Mouse (Mus musculus): ENCODE data around the gene Lypd9. TPM values are rescaled to one million over a fixed set of nuclear protein-coding genes. Genes with fewer than 3 reads are reported as not detected.
"Not testable (repeated sequence)": the region's sequence is repeated elsewhere in the genome, so short reads cannot be mapped to it uniquely, and the experiment has no call there.

Gene Lypd9
- not detected for polyA plus RNA-seq (2017; shearing (Covaris generic))

- ATAC-seq = no peak
These were observed at the start of gene Lypd9 for GRCm38 (mm10) chr11:58452759-58453158. Gene Lypd9 (minus strand): TSS chr11:58452923.

- not testable (repeated sequence) for ATAC-seq
These were observed 49.7 kb upstream of the Lypd9 start, which contains the start of gene Olfr331 for GRCm38 (mm10) chr11:58502472-58502871. Gene Olfr331 (minus strand): TSS chr11:58502572.

GRCm38 (mm10) chr11:58499290-58499689, 46.6 kb upstream of the Lypd9 start:
- no peak for ATAC-seq

- no peak for ATAC-seq
These were observed 46.0 kb upstream of the Lypd9 start for GRCm38 (mm10) chr11:58498761-58499160.

- no peak for ATAC-seq
These were observed 39.7 kb upstream of the Lypd9 start, which contains the start of gene Olfr332 for GRCm38 (mm10) chr11:58492455-58492854. Gene Olfr332 (minus strand): TSS chr11:58492555.

DNA sequence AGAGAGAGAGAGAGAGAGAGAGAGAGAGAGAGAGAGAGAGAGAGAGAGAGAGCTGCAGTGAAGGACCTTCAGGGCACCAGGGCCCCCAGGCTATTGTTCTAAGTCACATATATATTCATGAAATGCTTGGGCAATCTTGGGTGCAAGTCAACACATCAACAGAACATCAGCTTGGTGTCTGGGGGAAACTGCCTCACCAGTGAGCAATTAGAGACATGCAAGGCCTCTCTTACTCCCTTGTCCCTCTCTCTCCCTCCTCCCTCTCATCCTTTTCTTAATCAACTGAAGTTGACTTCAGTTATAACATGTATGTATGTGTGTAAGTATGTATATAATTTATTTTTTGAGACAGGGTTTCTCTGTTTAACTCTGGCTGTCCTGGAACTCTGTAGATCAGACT, 9.4 kb upstream of the Lypd9 start, which contains the start of gene Olfr30:
Gene Olfr30 (minus strand): TSS at position 101 of the 400 bp plus-strand sequence.
- no peak for ATAC-seq

DNA sequence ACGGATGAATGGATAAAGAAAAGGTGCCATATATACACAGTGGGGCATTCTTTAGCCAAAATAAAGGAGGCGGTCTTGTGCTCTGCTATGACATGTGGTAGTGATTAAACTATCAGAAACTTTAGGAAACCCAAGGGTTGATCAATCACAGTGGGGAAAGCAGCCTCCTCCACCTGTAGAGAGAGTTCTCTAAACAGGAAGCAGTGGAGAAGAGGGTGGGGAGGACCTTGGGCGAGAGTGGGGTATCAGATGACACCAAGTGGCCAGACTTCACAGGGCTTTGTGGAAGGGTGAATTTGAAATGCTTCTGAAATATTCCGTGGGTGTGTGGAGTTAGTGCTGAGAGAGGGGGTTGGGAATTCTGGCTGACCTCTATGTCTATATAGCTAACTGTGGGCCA, 869 bp upstream of the Lypd9 start:
- no peak for ATAC-seq

DNA sequence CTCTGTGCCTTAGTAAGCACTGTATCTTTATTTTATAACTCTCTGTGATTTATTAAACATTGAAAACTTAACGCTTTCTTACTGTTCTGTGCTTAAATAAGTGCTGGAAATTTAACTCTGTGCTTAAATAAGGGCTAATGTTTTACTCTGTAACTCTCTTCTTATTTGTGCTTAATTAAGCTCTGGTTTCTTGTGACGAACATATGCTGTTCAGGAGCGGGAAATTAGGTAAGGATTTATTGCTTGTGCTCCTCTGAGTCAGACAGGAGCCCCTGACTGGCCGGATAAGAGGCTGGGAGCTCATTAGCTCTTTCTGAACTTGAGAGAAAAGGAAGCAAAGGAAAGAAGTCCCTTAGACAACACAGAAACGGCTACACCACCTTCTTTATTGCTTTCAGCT, 14.9 kb downstream of the Lypd9 start:
- ATAC-seq = no peak

GRCm38 (mm10) chr11:58432259-58432658, 20.5 kb downstream of the Lypd9 start, which contains the start of gene Gm12253:
Gene Gm12253 (plus strand): TSS chr11:58432559.
- ATAC-seq = no peak

DNA sequence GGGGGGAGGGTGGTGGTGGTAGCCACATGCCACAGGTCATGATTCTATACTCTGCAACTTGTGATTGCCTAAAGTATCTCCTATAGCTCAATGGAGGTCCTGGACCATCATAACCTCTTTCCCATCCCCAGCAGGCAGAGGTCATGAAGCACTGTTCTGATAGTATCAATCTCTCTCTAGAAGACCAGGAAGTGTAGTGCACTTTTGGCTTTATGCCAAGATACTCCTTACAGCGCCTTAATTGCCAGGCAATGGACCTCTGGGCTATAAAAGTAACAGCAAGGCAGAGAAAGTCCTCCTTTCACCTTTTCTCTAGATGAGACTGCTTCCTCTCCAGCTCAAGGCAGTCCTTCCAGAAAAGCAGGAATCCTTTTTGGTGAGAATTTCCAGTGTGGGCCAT, 31.9 kb downstream of the Lypd9 start, which contains the start of gene 1810065E05Rik:
Gene 1810065E05Rik (plus strand): TSS at position 297 of the 400 bp plus-strand sequence.
- no peak for ATAC-seq

DNA sequence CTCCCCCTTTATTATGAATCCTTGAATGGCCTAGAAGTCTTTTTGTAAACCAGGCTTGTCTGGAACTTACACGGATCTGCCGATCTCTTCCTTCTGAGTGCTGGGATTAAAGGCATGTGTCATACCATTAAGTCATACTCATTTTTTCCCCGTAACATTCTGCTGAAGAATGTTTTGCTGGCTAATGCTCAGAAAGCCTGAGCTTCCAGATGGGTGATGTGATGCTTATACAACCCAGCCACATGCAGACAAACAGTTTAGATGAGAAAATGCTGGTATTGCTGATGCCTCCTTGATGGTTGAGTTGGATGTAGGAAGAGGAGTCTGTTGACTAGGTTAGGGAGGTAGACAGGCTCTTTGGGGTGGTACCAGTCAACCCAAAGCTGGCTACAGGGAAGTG, 34.4 kb downstream of the Lypd9 start:
- no peak for ATAC-seq

DNA sequence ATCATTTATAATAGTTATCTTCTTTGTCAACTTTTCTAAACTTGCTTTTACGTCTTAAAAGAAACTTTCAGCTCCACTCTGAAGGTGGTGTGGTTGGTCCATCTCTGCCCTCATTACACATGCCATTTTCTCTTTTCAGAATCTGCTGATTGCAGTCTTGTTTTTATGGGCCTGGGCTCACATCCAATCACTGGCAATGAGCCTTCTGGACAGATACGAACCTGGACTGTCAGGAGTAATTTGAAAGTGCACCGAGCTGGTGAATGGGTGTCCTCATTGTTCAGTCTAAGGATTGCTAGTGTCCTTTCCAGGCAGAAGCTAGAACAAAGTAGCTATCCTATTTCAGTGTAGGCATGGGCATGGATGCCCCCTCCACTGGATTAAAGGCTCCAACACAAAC, 44.7 kb downstream of the Lypd9 start:
- ATAC-seq = no peak

DNA sequence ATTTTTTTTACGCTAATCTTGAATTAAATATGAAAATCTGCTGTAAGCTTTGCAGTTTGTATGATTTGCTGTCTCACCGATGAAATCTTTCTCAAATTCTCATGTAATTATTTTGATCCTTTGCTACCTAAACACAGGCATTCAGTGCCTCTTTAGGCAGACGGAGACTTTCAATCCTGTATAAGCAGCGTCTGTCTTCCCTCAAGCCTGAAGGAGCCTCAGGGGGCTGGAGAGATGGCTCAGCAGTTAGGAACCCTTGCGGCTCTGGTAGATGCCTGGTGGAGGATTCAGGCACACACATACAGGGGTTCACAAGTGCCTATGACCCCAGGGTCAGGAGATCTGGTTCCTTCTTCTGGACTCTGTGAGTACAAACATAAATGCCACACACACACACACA, 52.1 kb downstream of the Lypd9 start:
- no peak for ATAC-seq

DNA sequence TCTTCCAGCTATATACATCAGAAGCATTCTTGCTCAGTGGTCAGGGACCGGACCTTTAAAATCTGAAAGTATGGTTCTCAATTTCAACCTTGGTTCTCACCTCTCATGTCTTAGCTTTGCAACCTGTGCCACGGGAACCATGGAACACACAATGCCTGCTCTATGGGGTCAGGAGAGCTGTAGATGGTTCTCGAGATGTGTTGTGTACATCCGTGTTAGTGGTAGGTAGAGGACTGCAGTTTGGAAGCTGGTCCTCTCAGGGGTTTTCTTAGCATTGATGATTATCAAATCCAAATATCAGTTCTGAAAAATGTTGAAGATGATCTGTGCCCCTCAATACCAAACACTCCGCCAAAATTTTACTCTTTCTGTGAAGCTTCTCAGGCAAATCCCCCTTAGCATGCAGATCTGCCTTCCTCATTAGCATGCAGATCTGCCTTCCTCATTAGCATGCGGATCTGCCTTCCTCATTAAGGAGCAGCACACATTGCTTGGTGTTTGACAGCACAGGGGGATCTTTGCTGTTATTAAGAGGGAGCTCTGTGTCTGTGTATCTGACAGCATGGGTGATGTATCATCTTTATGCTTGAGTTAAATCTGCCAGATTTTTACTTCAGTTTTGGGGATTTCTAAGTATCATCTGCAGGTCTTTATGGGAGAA, 52.6 kb downstream of the Lypd9 start:
- ATAC-seq = no peak

Other genes starting within 250 kb of the Lypd9 start
- gene 4930438A08Rik, start 178.1 kb downstream of the Lypd9 start, polyA plus RNA-seq (2017; shearing (Covaris generic)) = not detected
- gene Zfp692, start 145.9 kb downstream of the Lypd9 start, polyA plus RNA-seq (2017; shearing (Covaris generic)) = 10 to 100 TPM in 1 of 3 experiments, 1 to 10 TPM in 2; 7.6 to 10.2 (median 7.8) TPM
- gene Zfp672, start 122.6 kb downstream of the Lypd9 start, polyA plus RNA-seq (2017; shearing (Covaris generic)) = 10 to 100 TPM; 40.5 to 41.4 (median 41.1) TPM
- gene Sh3bp5l, start 122.2 kb downstream of the Lypd9 start, polyA plus RNA-seq (2017; shearing (Covaris generic)) = 1 to 10 TPM; 5.1 to 7.9 (median 6.8) TPM
- not detected for gene Lypd8, start 73.9 kb downstream of the Lypd9 start, polyA plus RNA-seq (2017; shearing (Covaris generic))
- gene 1810065E05Rik, start 31.8 kb downstream of the Lypd9 start, polyA plus RNA-seq (2017; shearing (Covaris generic)) = not detected
- not detected for gene Gm12253, start 20.4 kb downstream of the Lypd9 start, polyA plus RNA-seq (2017; shearing (Covaris generic))
- gene Olfr30, start 9.3 kb upstream of the Lypd9 start, polyA plus RNA-seq (2017; shearing (Covaris generic)) = not detected
- gene Olfr332, start 39.6 kb upstream of the Lypd9 start, polyA plus RNA-seq (2017; shearing (Covaris generic)) = under 1 TPM in 1 of 3 experiments, not detected in 2; 0.13 TPM
- not detected for gene Olfr331, start 49.6 kb upstream of the Lypd9 start, polyA plus RNA-seq (2017; shearing (Covaris generic))
- gene Olfr330, start 81.9 kb upstream of the Lypd9 start, polyA plus RNA-seq (2017; shearing (Covaris generic)) = not detected
- gene Olfr329-ps, start 93.5 kb upstream of the Lypd9 start, polyA plus RNA-seq (2017; shearing (Covaris generic)) = not detected
- gene Olfr328, start 102.7 kb upstream of the Lypd9 start, polyA plus RNA-seq (2017; shearing (Covaris generic)) = not detected
- under 1 TPM in 1 of 3 experiments, not detected in 2; 0.26 TPM for gene Olfr224, start 117.6 kb upstream of the Lypd9 start, polyA plus RNA-seq (2017; shearing (Covaris generic))
- not detected for gene Olfr325, start 124.8 kb upstream of the Lypd9 start, polyA plus RNA-seq (2017; shearing (Covaris generic))
- gene Olfr324, start 142.2 kb upstream of the Lypd9 start, polyA plus RNA-seq (2017; shearing (Covaris generic)) = not detected
- not detected for gene 2210407C18Rik, start 163.2 kb upstream of the Lypd9 start, polyA plus RNA-seq (2017; shearing (Covaris generic))
- not detected for gene Olfr323, start 177.6 kb upstream of the Lypd9 start, polyA plus RNA-seq (2017; shearing (Covaris generic))
- not detected for gene Trim58, start 187.5 kb upstream of the Lypd9 start, polyA plus RNA-seq (2017; shearing (Covaris generic))
- not detected for gene Olfr322, start 205.9 kb upstream of the Lypd9 start, polyA plus RNA-seq (2017; shearing (Covaris generic))
- not detected for gene Olfr320, start 228.2 kb upstream of the Lypd9 start, polyA plus RNA-seq (2017; shearing (Covaris generic))
- gene Olfr319, start 246.2 kb upstream of the Lypd9 start, polyA plus RNA-seq (2017; shearing (Covaris generic)) = not detected

Measured in inflammation-experienced regulatory T-cells, adult 6 months (primary cell).